Mouse (Mus musculus) heart, embryonic 11.5 days (tissue): ENCODE measurements at regions not wholly inside any gene's neighbourhood (a gene's known extent, or its start where the extent isn't known, plus 50 kb on each side); places are given as distances from the start of the nearest gene placed in this dataset.

ENCODE experiments used
- ATAC-seq: fragments of 200-750 bp; cut with Nextera tagmentation; replicated peaks from 2 replicates; pipeline ENCODE4 v1.8.0; 2017; ENCODE audit warnings: moderate library complexity; ENCODE audit not compliant: insufficient number of reproducible peaks, low FRiP score, low TSS enrichment
- H3K27ac ChIP-seq: fragments of 300-500 bp; sonication (generic); 2 replicates; pipeline ENCODE4 v1.5.1; 2014; ENCODE audit warnings: mild to moderate bottlenecking, low read depth, low read length
- H3K27me3 ChIP-seq: fragments of 300-500 bp; sonication (generic); 2 replicates; pipeline ENCODE4 v1.6.1; 2014; ENCODE audit warnings: mild to moderate bottlenecking, low read length, mixed read lengths; ENCODE audit not compliant: control insufficient read depth, insufficient read depth
- H3K36me3 ChIP-seq: fragments of 300-500 bp; sonication (generic); 2 replicates; pipeline ENCODE4 v1.6.1; 2014; ENCODE audit warnings: mild to moderate bottlenecking, low read length, moderate library complexity, mixed read lengths; ENCODE audit not compliant: control insufficient read depth, insufficient read depth
- H3K4me1 ChIP-seq: fragments of 300-500 bp; sonication (generic); 2 replicates; pipeline ENCODE4 v1.6.1; 2014; ENCODE audit warnings: low read length; ENCODE audit not compliant: control insufficient read depth, insufficient read depth
- H3K4me2 ChIP-seq: fragments of 300-500 bp; sonication (generic); 2 replicates; pipeline ENCODE4 v1.6.1; 2014; ENCODE audit warnings: mild to moderate bottlenecking, moderate library complexity
- H3K4me3 ChIP-seq: fragments of 300-500 bp; sonication (generic); 2 replicates; pipeline ENCODE4 v1.5.1; 2014; ENCODE audit warnings: low read depth, low read length
- H3K9ac ChIP-seq: fragments of 300-500 bp; sonication (generic); 2 replicates; pipeline ENCODE4 v1.6.1; 2014; ENCODE audit warnings: mild to moderate bottlenecking, low read depth, low read length, moderate library complexity
- H3K9me3 ChIP-seq: fragments of 300-500 bp; sonication (generic); replicated peaks from 2 replicates; pipeline ENCODE4 v1.6.1; 2016; ENCODE audit warnings: low read length; ENCODE audit not compliant: control insufficient read depth
- WGBS: fragments of 180-500 bp; shearing (Covaris S2); extraction: QIAGEN DNeasy Blood & Tissue Kit; methylation state at CpG from one replicate; pipeline ENCODE4 v1.1.7; 2014; ENCODE audit not compliant: insufficient replicate concordance; 5-methylcytosine and 5-hydroxymethylcytosine counted together

DNA sequence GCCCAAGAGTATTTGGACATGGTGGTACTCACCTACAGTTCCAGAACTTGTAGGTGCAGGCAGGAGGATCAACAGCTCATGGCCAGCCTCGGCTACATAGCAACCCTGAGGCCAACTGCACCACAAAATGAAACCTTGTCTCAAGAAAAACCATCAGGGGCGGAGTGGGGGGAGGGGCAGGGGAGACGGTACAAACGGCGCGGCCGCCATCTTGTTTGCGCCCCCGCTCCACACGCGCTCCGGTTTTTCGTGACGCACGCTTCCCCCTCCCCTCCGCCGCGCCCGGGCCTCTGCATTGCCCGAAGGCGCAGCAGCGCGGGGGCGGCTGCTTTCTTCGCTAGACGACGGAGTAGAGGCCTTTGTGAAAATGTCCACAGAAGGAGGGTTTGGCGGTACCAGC lies 117.9 kb upstream of the Apob start:
- whole genome bisulfite sequencing, result 73% methylated on average over 28 of the region's 28 CpGs
- H3K9me3 ChIP-seq, result no peaks in the 10 kb centered on the region
- no peak for ATAC-seq
- H3K27ac ChIP-seq, result no peak overlapping the region
- H3K4me3 ChIP-seq, result no peak overlapping the region
- no peaks in the 10 kb centered on the region for H3K36me3 ChIP-seq
- H3K27me3 ChIP-seq, result no peaks in the 10 kb centered on the region
- no peaks in the 10 kb centered on the region for H3K4me1 ChIP-seq
- no peak overlapping the region; the same call in 1 of the 2 replicates for H3K4me2 ChIP-seq
- no peak overlapping the region for H3K9ac ChIP-seq

DNA sequence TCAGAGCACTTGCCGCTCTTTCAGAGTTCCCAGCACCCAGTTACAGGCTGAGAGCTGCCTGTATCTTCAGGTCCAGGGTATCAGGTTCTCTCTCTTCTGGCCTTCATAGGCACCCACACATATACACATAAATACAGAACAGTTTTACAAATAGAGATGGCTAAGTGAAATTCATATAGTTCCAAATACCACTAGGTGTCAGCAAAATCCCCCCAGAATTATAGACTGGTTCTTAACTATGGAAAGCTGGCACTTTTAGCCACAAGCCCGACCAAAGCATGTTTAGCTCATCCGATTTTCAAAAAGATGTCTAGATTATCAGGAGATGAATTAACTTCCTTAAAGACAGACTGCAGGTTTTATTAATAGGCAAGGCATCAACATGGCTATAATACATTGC lies 107.4 kb upstream of the Apob start:
- Histone ChIP-seq H3K4me1 (no peaks in the 10 kb centered on the region), H3K27ac (no peak overlapping the region), H3K27me3 (no peaks in the 10 kb centered on the region), H3K9me3 (no peaks in the 10 kb centered on the region), H3K9ac (no peak overlapping the region), H3K36me3 (no peaks in the 10 kb centered on the region), H3K4me3 (no peak overlapping the region), H3K4me2 (no peak overlapping the region)
- no peak for ATAC-seq
- WGBS, result 67% methylated on average over 3 of the region's 3 CpGs

DNA sequence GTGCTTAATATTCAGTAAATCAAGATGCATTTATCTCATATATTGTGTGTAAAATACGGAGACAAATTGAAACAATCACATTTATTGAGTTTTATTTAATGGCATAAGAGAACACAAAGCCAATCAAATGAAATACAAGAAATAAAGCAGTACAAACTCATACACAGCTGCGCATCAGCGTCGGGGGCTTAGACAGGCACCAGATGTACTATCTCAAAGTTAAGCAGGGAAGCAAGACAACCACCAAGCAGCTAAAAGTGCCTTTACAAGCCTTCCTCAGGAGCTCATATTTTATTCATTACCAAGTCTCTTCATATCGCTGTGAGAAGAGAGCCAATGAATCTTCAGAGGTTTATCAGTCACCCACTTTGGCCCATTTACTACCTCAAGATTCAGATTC lies 107.0 kb upstream of the Apob start:
- no peak for ATAC-seq
- no peaks in the 10 kb centered on the region for H3K36me3 ChIP-seq
- WGBS, result 66% methylated on average over 5 of the region's 5 CpGs
- no peaks in the 10 kb centered on the region for H3K27me3 ChIP-seq
- H3K4me1 ChIP-seq, result no peaks in the 10 kb centered on the region
- no peak overlapping the region for H3K4me3 ChIP-seq
- H3K4me2 ChIP-seq, result no peak overlapping the region
- no peaks in the 10 kb centered on the region for H3K9me3 ChIP-seq
- no peak overlapping the region for H3K27ac ChIP-seq
- no peak overlapping the region for H3K9ac ChIP-seq

DNA sequence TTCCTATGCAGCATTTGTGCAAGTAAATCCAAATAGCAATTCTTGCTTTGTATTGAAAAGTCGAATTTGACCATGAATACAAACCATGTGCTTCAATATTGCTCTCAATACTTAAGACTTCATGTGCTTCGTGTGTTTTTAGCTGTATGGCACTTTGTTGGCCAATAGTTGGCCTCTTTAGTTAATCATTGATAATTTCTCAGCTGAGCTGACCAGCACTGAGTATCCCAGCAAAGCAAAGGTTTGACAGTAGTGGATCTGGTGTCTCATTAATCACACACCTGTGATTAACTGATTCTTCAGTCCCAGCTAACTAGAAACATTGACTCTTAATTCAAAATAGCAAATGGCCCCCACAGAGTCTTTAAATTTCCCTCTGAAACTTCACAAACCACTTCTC lies 102.0 kb upstream of the Apob start:
- ATAC-seq, result no peak
- Histone ChIP-seq H3K4me2 (no peak overlapping the region), H3K4me1 (no peaks in the 10 kb centered on the region), H3K36me3 (no peaks in the 10 kb centered on the region), H3K27ac (no peak overlapping the region), H3K9ac (no peak overlapping the region), H3K4me3 (no peak overlapping the region), H3K27me3 (no peaks in the 10 kb centered on the region), H3K9me3 (no peaks in the 10 kb centered on the region)
- WGBS, result 76% methylated on average over 2 of the region's 2 CpGs

DNA sequence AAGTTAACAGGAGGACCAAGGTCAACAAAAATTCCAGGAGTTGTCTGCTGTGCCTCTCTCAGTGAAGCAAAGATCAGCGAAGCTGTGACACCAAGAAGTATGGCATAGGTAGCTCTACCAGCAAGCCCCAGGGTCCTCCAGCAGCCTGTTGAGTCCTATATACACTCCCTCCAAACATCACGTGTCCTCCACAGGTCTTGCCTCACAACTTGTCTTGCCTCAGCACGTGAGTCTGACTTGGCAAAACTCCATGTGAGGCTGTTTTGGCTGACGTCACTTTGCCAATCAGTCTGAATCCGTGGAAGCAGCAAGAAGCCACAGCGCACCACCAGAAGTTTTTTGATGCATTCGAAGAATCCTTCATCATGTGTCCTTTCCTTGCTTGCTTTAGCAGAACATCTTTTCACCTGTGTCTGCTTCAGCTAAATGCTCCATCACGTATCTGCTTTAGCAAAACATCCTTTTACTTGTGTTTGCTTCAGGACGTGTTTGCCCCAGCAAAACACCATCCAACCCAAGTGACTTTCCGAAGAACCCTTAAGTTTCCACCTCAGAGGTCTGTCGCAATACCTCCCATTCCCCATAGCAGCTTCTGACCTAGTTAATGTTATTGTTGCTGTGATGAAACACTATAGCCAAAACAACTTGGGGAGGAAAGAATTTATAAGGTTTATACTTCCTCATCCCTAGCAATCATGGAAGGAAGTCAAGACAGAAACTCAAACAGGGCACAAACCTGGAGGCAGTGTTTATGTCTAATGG lies 101.0 kb upstream of the Apob start:
- 87% methylated on average over 11 of the region's 11 CpGs for WGBS
- Histone ChIP-seq H3K9ac (no peak overlapping the region), H3K27ac (no peak overlapping the region), H3K4me2 (no peak overlapping the region), H3K4me1 (no peaks in the 10 kb centered on the region), H3K9me3 (no peaks in the 10 kb centered on the region), H3K36me3 (no peaks in the 10 kb centered on the region), H3K4me3 (no peak overlapping the region), H3K27me3 (no peaks in the 10 kb centered on the region)
- no peak for ATAC-seq

DNA sequence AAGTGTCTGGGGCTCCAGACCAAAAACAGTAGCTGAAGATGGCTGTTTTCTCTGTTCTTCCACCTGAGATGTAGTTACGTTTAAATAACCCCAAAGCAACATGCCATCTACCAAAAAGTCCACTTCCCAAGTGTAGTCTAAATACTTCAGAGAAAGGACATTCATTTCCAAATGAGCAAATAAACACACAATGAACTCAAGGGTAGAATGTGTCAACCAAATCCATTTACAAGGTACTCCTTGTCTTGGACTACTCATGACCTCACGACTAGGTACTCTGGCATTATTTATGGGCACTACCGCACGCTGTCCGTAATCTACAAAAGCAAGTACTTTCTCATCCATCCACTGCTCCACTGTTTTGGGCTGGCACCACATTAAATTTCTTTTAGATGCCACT lies 98.7 kb upstream of the Apob start:
- WGBS, result 83% methylated on average over 5 of the region's 5 CpGs

DNA sequence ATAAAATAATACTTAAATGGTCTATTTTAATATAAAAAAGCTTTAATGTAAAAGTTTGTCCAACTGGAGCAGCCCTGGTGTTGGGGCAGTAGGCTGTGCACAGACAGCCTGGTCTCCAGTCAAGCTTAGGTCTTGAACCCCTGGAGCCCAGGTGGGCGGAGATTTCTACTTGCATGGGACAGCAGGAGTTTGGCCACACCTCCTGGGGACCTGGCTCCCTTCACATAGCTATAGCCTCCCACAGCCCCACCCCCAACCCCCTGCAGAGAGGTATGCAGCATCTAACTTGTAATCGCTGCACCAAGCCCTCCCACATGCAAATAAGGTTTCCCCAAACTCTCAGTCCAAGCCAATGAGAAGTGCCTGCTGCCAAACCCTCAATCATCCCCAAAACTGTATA lies 81.3 kb upstream of the Apob start:
- Histone ChIP-seq H3K27me3 (no peaks in the 10 kb centered on the region), H3K4me1 (no peaks in the 10 kb centered on the region), H3K4me2 (no peak overlapping the region), H3K9me3 (no peaks in the 10 kb centered on the region), H3K36me3 (no peaks in the 10 kb centered on the region), H3K9ac (no peak overlapping the region), H3K4me3 (no peak overlapping the region), H3K27ac (no peak overlapping the region)
- WGBS, result 47% methylated on average over 2 of the region's 2 CpGs
- ATAC-seq, result no peak

More for the DNA sequence above, 98.7 kb upstream of the Apob start:
- H3K9me3 ChIP-seq, result no peaks in the 10 kb centered on the region
- H3K4me2 ChIP-seq, result no peak overlapping the region
- H3K27me3 ChIP-seq, result no peaks in the 10 kb centered on the region
- H3K9ac ChIP-seq, result no peak overlapping the region
- no peak overlapping the region for H3K27ac ChIP-seq
- no peaks in the 10 kb centered on the region for H3K36me3 ChIP-seq
- ATAC-seq, result no peak
- H3K4me1 ChIP-seq, result no peaks in the 10 kb centered on the region
- no peak overlapping the region for H3K4me3 ChIP-seq

DNA sequence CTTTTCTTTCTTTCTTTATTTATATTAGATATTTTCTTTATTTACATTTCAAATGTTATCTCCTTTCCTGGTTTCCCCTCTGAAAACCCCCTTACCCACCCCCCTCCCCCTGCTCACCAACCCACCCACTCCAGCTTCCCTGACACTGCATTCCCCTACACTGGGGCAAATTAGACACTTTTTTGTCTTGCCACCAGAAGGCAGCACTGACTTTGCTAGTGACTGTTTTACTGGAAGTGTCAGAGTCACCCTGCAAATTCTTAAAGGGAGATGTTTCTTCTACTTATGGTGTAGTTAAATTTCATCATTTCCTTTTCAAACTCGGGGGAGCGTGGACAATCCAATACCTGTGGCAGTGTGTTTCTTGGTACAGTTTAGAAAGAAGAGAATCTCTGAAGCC lies 72.1 kb upstream of the Apob start:
- no peak for ATAC-seq
- Histone ChIP-seq H3K9me3 (no peaks in the 10 kb centered on the region), H3K9ac (no peak overlapping the region), H3K36me3 (no peaks in the 10 kb centered on the region), H3K27ac (no peak overlapping the region), H3K27me3 (no peaks in the 10 kb centered on the region), H3K4me3 (no peak overlapping the region), H3K4me2 (no peak overlapping the region), H3K4me1 (no peaks in the 10 kb centered on the region)
- WGBS, result 68% methylated on average over 2 of the region's 2 CpGs

DNA sequence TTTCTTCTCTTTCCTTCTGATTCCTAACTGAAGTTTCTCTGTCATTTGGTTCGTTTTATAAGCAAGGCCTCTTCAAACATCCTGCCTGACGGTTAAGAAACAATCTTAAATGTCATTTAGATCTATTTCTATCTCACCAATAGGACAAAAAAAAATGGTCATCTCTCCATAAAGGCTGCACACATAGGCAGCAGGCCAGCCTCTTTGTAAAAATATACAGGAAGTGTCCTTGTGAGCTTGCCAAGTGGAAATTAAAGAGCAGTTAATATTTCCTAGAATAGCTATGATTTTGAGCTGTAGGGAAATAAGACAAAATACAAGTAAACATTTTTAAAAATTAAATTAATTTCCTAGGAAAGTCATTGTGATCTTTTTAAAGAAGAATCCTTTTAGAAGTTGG lies 70.6 kb upstream of the Apob start:
- ATAC-seq, result no peak
- Histone ChIP-seq H3K4me2 (no peak overlapping the region), H3K4me3 (no peak overlapping the region), H3K9me3 (no peaks in the 10 kb centered on the region), H3K4me1 (no peaks in the 10 kb centered on the region), H3K9ac (no peak overlapping the region), H3K36me3 (no peaks in the 10 kb centered on the region), H3K27me3 (no peaks in the 10 kb centered on the region), H3K27ac (no peak overlapping the region)
- 63% methylated on average over 2 of the region's 2 CpGs for WGBS
